In genomic region chr2:104419411-104419810, GRCm38 (mm10) we compare ENCODE assay signal across 29 mouse cellular contexts. TPM values are rescaled to one million over a fixed set of nuclear protein-coding genes. Genes with fewer than 3 reads are reported as not detected.
DNase-seq lines count a peak whose midpoint lies in the region; ATAC-seq and TF ChIP-seq lines count a peak whose summit lies in the region.
"Had no signal": no experiment of that assay in that cellular context is flagged by ENCODE, and none has a peak within 500 bp of the region (broad histone marks: within the 10 kb centered on the region; RNA-seq: fewer than 3 reads in every experiment).

No protein-coding gene starts in this region.

- WGBS in lung, postnatal 0 days = 85% methylated on average over 2 of the region's 2 CpGs
- WGBS in midbrain, embryonic 15.5 days = 87% methylated on average over 2 of the region's 2 CpGs

- TF ChIP-seq POLR2A in myocyte (IDR thresholded peaks at IDR 0.05; ENCODE audit: insufficient read length, low read depth) = no peak

- H3K9me3 ChIP-seq in lung, postnatal 0 days (ENCODE audit: low read length) = no peaks in the 10 kb centered on the region
- H3K9me3 ChIP-seq in midbrain, embryonic 15.5 days = no peaks in the 10 kb centered on the region
- H3K9me3 ChIP-seq: embryonic facial prominence, embryonic 13.5 days; embryonic facial prominence, embryonic 15.5 days; forebrain, embryonic 10.5 days; forebrain, embryonic 12.5 days; G1E had no signal

- H3K79me2 ChIP-seq in C2C12 (ENCODE audit: control insufficient read depth, insufficient read depth) (no peaks in the 10 kb centered on the region), myocyte (ENCODE audit: control insufficient read depth, insufficient read depth) (no peaks in the 10 kb centered on the region)

- TF ChIP-seq EP300 in lung, postnatal 0 days (IDR thresholded peaks at IDR 0.05) = no peak

- TF ChIP-seq CTCF in C2C12 (IDR thresholded peaks at IDR 0.05; ENCODE audit: control insufficient read depth, insufficient read depth, insufficient read length) = no peak
- no peak for TF ChIP-seq CTCF in layer of hippocampus, adult 2 months (conservative IDR thresholded peaks at IDR 0.05)
- TF ChIP-seq CTCF in lung, postnatal 0 days (IDR thresholded peaks at IDR 0.05) = no peak

- no peak for ATAC-seq in lung, postnatal 0 days
- ATAC-seq in midbrain, embryonic 15.5 days (replicated peaks) = no peak
- ATAC-seq: activated CD4-positive, CD25-positive, alpha-beta regulatory T cell, adult 4 months; forebrain, embryonic 14.5 days; forebrain, embryonic 16.5 days; Patski had no signal

- no peaks in the 10 kb centered on the region for H3K79me3 ChIP-seq in C2C12 (ENCODE audit: low read depth)

- H3K27ac ChIP-seq in layer of hippocampus, adult 2 months = no peak overlapping the region
- no peak overlapping the region for H3K27ac ChIP-seq in lung, postnatal 0 days (ENCODE audit: low read length)
- H3K27ac ChIP-seq in midbrain, embryonic 15.5 days = no peak overlapping the region
- H3K27ac ChIP-seq: embryonic facial prominence, embryonic 13.5 days; embryonic facial prominence, embryonic 15.5 days; forebrain, embryonic 10.5 days; forebrain, embryonic 12.5 days had no signal

- DNase-seq in thymus, postnatal 4 days = peak; percentile 21
- DNase-seq in thymus, postnatal 10 days (ENCODE audit: low spot score in 2 of 2) = no peak
- DNase-seq in T-cell, adult 2 months (ENCODE audit: low spot score) = peak; percentile 4
- DNase-seq in layer of hippocampus, adult 2 months (ENCODE audit: low spot score in 2 of 2) = no peak
- no peak for DNase-seq in lung, postnatal 0 days (ENCODE audit: low spot score)
- DNase-seq: adrenal gland, adult 8-10 months; adrenal gland, postnatal 14 days; adrenal gland, postnatal 36 days; B cell, adult 2 months; cerebellum, adult 11-12 months; cerebellum, adult 2 months; cerebellum, adult 9-11 months; cerebellum, postnatal 14 days; cerebellum, postnatal 36 days; embryo, embryonic 11 days had no signal

- no peaks in the 10 kb centered on the region for H3K36me3 ChIP-seq in C2C12 (ENCODE audit: control insufficient read depth, insufficient read depth)
- H3K36me3 ChIP-seq in myocyte (ENCODE audit: control insufficient read depth, insufficient read depth) = no peaks in the 10 kb centered on the region
- H3K36me3 ChIP-seq in lung, postnatal 0 days (ENCODE audit: insufficient read depth, low read length) = no peaks in the 10 kb centered on the region
- no peaks in the 10 kb centered on the region for H3K36me3 ChIP-seq in midbrain, embryonic 15.5 days (replicated peaks)
- H3K36me3 ChIP-seq: embryonic facial prominence, embryonic 13.5 days; embryonic facial prominence, embryonic 15.5 days; forebrain, embryonic 10.5 days; forebrain, embryonic 12.5 days; G1E had no signal

- no peak overlapping the region for H3ac ChIP-seq in C2C12 (ENCODE audit: control insufficient read depth, insufficient read length, low read depth)
- no peak overlapping the region for H3ac ChIP-seq in myocyte (ENCODE audit: control insufficient read depth, insufficient read length)

- no peak overlapping the region for H3K9ac ChIP-seq in lung, postnatal 0 days (replicated peaks; ENCODE audit: low read depth)
- H3K9ac ChIP-seq in midbrain, embryonic 15.5 days = no peak overlapping the region
- H3K9ac ChIP-seq: embryonic facial prominence, embryonic 13.5 days; embryonic facial prominence, embryonic 15.5 days; forebrain, embryonic 12.5 days had no signal

- H3K4me2 ChIP-seq in myocyte (ENCODE audit: low read depth) = peak overlapping the region; percentile 70
- H3K4me2 ChIP-seq in lung, postnatal 0 days (replicated peaks; ENCODE audit: low read depth, low read length) = no peak overlapping the region
- H3K4me2 ChIP-seq in midbrain, embryonic 15.5 days = no peak overlapping the region
- H3K4me2 ChIP-seq: embryonic facial prominence, embryonic 13.5 days; embryonic facial prominence, embryonic 15.5 days; forebrain, embryonic 12.5 days had no signal

- H3K4me1 ChIP-seq in lung, postnatal 0 days (ENCODE audit: insufficient read depth, low read depth, low read length) = no peaks in the 10 kb centered on the region
- H3K4me1 ChIP-seq in midbrain, embryonic 15.5 days = no peaks in the 10 kb centered on the region
- H3K4me1 ChIP-seq: embryonic facial prominence, embryonic 13.5 days; embryonic facial prominence, embryonic 15.5 days; forebrain, embryonic 10.5 days; forebrain, embryonic 12.5 days had no signal

- H3K27me3 ChIP-seq in C2C12 (ENCODE audit: control insufficient read depth, insufficient read depth, insufficient read length) = no peaks in the 10 kb centered on the region
- H3K27me3 ChIP-seq in myocyte (ENCODE audit: control insufficient read depth, insufficient read depth, insufficient read length) = no peaks in the 10 kb centered on the region
- H3K27me3 ChIP-seq in lung, postnatal 0 days (replicated peaks; ENCODE audit: insufficient read depth, low read length) = no peaks in the 10 kb centered on the region
- H3K27me3 ChIP-seq in midbrain, embryonic 15.5 days (replicated peaks) = no peaks in the 10 kb centered on the region
- H3K27me3 ChIP-seq: embryonic facial prominence, embryonic 15.5 days; forebrain, embryonic 12.5 days; Patski had no signal

- H3K4me3 ChIP-seq in C2C12 (ENCODE audit: insufficient read depth, poor library complexity, severe bottlenecking) (no peak overlapping the region), myocyte (no peak overlapping the region)
- H3K4me3 ChIP-seq in layer of hippocampus, adult 2 months = no peak overlapping the region
- H3K4me3 ChIP-seq in lung, postnatal 0 days (ENCODE audit: low read depth, low read length) = no peak overlapping the region
- no peak overlapping the region for H3K4me3 ChIP-seq in midbrain, embryonic 15.5 days
- H3K4me3 ChIP-seq: embryonic facial prominence, embryonic 13.5 days; embryonic facial prominence, embryonic 15.5 days; erythroblast, embryonic 14.5 days; forebrain, embryonic 10.5 days; forebrain, embryonic 12.5 days had no signal

TF ChIP-seq in C2C12, 6 proteins besides CTCF, POLR2A, EP300 and RAD21:
- peak; percentile 69 for TF ChIP-seq MYOD1 (IDR thresholded peaks at IDR 0.05; ENCODE audit: control insufficient read depth, insufficient read length, low read depth)
- TF ChIP-seq FOSL1 (IDR thresholded peaks at IDR 0.05; ENCODE audit: insufficient read depth, low read length, poor library complexity, severe bottlenecking) = no peak
TF ChIP-seq in C2C12: peak in this region for 1.

TF ChIP-seq in myocyte, 11 proteins besides CTCF, POLR2A, EP300 and RAD21:
- TF ChIP-seq MYOD1 (IDR thresholded peaks at IDR 0.05; ENCODE audit: control insufficient read depth in 1 of 3, insufficient read length in 2 of 3, low read depth in 2 of 3) (peak; percentile 18 to 97 (median 88)), SRF (IDR thresholded peaks at IDR 0.05; ENCODE audit: control insufficient read depth, insufficient read length, low read depth) (no peak), MYOG (IDR thresholded peaks at IDR 0.05; ENCODE audit: control insufficient read depth in 1 of 3, insufficient read depth in 1 of 3, insufficient read length in 2 of 3, low read depth in 2 of 3) (peak; percentile 93 to 99 (median 97)), TCF12 (IDR thresholded peaks at IDR 0.05; ENCODE audit: insufficient read depth, poor library complexity, severe bottlenecking) (peak; percentile 93), POLR2AphosphoS2 (IDR thresholded peaks at IDR 0.05; ENCODE audit: insufficient read length, low read depth) (no peak), TCF3 (IDR thresholded peaks at IDR 0.05; ENCODE audit: insufficient read length, low read depth) (peak; percentile 95)
TF ChIP-seq in myocyte: peak in this region for 4.

RNA-seq across cellular contexts. Expression of gene D430041D05Rik, which starts 8.6 kb away (rescaled TPM):
- polyA plus RNA-seq in C2C12 (2012; fragmentation: generic; extraction: Trizol) (0.05 TPM), myocyte (2012; fragmentation: generic; extraction: Trizol) (0.60 TPM)
- 10 to 100 TPM; 81.2 to 87.4 TPM for total RNA-seq in layer of hippocampus, adult 2 months (2021)
- polyA plus RNA-seq in lung, postnatal 0 days (2015; fragmentation: Nextera tagmentation; extraction: Ambion mirVana) = 0.69 and 0.79 TPM in 2 replicates
- 10.6 and 11.4 TPM in 2 replicates for polyA plus RNA-seq in midbrain, embryonic 15.5 days (2015; fragmentation: Nextera tagmentation; extraction: Ambion mirVana)
- total RNA-seq: common myeloid progenitor, adult 5-6 weeks had no signal
- polyA plus RNA-seq: erythroblast, embryonic 14.5 days; Patski had no signal

Comparison
In these comparisons a context has a peak if more than half of its experiments do, and no peak if none do; other contexts are left out.
1. DNase-seq: peak in thymus, postnatal 4 days (single experiment) and T-cell, adult 2 months (single experiment); none in thymus, postnatal 10 days (0 of 2), layer of hippocampus, adult 2 months (0 of 2) and lung, postnatal 0 days (single experiment).